Mouse (Mus musculus) cerebellum, postnatal 36 days (tissue): ENCODE measurements around the gene Dync1li1.
"Not testable (repeated sequence)": the region's sequence is repeated elsewhere in the genome, so short reads cannot be mapped to it uniquely, and the experiment has no call there.

Source experiments
- DNase-seq, 2 experiments: peaks; one replicate each; pipeline ENCODE4 v3.0.0; 2021 to 2022; ENCODE audit warnings: mixed read lengths in 2 of 2

Gene Dync1li1

GRCm38 (mm10) chr9:114688252-114688952 is at the start of gene Dync1li1:
Gene Dync1li1 (plus strand): TSS chr9:114688790.
- DNase-seq, result peak; percentile 99

GRCm38 (mm10) chr9:114639186-114639748 is 49.3 kb upstream of the Dync1li1 start:
- DNase-seq, result peak; percentile 9 to 11

- peak; percentile 97 to 98 for DNase-seq
Measured at GRCm38 (mm10) chr9:114639839-114640646, 48.5 kb upstream of the Dync1li1 start, which contains the start of gene Cnot10. Gene Cnot10 (minus strand): TSS chr9:114640184.

- DNase-seq, result no peak
Measured at GRCm38 (mm10) chr9:114646556-114647505, 41.8 kb upstream of the Dync1li1 start.

- no peak for DNase-seq
Measured at GRCm38 (mm10) chr9:114647506-114648432, 40.8 kb upstream of the Dync1li1 start.

GRCm38 (mm10) chr9:114648472-114648871 is 40.1 kb upstream of the Dync1li1 start:
- not testable (repeated sequence) for DNase-seq

GRCm38 (mm10) chr9:114649371-114649770 is 39.2 kb upstream of the Dync1li1 start:
- DNase-seq, result no peak

- no peak for DNase-seq
Measured at GRCm38 (mm10) chr9:114650938-114651634, 37.5 kb upstream of the Dync1li1 start.

- no peak for DNase-seq
Measured at GRCm38 (mm10) chr9:114655356-114655755, 33.2 kb upstream of the Dync1li1 start.

GRCm38 (mm10) chr9:114656701-114657100 is 31.9 kb upstream of the Dync1li1 start:
- DNase-seq, result no peak

GRCm38 (mm10) chr9:114660506-114660905 is 28.1 kb upstream of the Dync1li1 start:
- DNase-seq, result no peak

GRCm38 (mm10) chr9:114660983-114661382 is 27.6 kb upstream of the Dync1li1 start:
- no peak for DNase-seq

GRCm38 (mm10) chr9:114661991-114662390 is 26.6 kb upstream of the Dync1li1 start:
- no peak for DNase-seq

GRCm38 (mm10) chr9:114663782-114664181 is 24.8 kb upstream of the Dync1li1 start:
- DNase-seq, result no peak

- DNase-seq, result no peak
Measured at GRCm38 (mm10) chr9:114666858-114667257, 21.7 kb upstream of the Dync1li1 start.

GRCm38 (mm10) chr9:114668047-114668446 is 20.5 kb upstream of the Dync1li1 start:
- DNase-seq, result no peak

GRCm38 (mm10) chr9:114669011-114669410 is 19.6 kb upstream of the Dync1li1 start:
- no peak for DNase-seq

GRCm38 (mm10) chr9:114671946-114672345 is 16.6 kb upstream of the Dync1li1 start:
- no peak for DNase-seq

GRCm38 (mm10) chr9:114672703-114673561 is 15.7 kb upstream of the Dync1li1 start:
- DNase-seq, result peak; percentile 58 to 68

GRCm38 (mm10) chr9:114673626-114674025 is 15.0 kb upstream of the Dync1li1 start:
- DNase-seq, result no peak
